Comparison of ENCODE assay signal across 8 mouse cellular contexts in the genomic region with DNA sequence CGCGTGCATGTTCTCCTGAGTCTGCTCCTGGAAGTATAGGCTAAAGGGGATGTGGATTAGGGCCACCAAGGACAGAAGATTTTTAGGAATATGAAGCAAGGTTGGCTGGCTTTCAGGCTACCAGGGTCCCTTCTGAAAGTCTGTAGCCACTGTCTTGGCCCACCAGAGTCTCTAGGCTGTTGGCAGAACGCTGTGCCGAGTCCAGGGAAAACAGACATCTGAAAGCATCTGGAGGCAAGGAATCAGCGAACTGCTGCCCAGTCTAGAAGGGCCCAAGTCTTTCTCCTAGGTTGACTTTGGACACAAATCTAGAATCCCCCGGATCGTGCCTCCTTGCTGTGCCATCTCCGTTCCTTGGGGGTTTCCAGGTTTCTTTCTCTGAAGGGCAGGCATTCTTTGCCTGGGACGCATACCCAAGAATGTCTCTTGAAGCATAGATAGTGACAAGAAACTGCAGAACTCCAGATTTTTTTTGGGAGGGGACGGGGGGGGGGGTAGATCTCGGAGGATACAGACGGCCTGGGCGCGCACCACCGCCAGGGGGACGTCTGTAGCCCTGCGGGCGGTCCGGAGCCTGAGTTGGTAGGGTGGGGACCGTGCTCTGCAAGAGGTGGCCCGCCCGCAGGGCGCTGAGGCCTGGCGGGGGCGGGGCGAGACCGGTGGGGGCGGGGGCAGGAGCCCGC. TPM values are rescaled to one million over a fixed set of nuclear protein-coding genes. Genes with fewer than 3 reads are reported as not detected.
DNase-seq lines count a peak whose midpoint lies in the region; ATAC-seq lines count a peak whose summit lies in the region.

No protein-coding gene starts in this region.

- H3K4me2 ChIP-seq in forebrain, embryonic 16.5 days (ENCODE audit: low read length) = peak overlapping the region; percentile 88
- peak overlapping the region; percentile 92 for H3K4me2 ChIP-seq in hindbrain, embryonic 12.5 days (replicated peaks)
- H3K4me2 ChIP-seq in midbrain, embryonic 15.5 days = peak overlapping the region; percentile 88

- ATAC-seq in forebrain, embryonic 16.5 days = peak; percentile 82
- ATAC-seq in hindbrain, embryonic 12.5 days (ENCODE audit: low FRiP score) = peak; percentile 76
- ATAC-seq in midbrain, embryonic 15.5 days (replicated peaks) = peak; percentile 70

- H3K4me1 ChIP-seq in forebrain, embryonic 16.5 days (replicated peaks; ENCODE audit: control insufficient read depth, insufficient read depth, low read length) = peaks cover 27% of the 10 kb centered on the region
- peaks cover 20% of the 10 kb centered on the region for H3K4me1 ChIP-seq in hindbrain, embryonic 12.5 days
- peaks cover 15% of the 10 kb centered on the region for H3K4me1 ChIP-seq in midbrain, embryonic 15.5 days

- H3K27me3 ChIP-seq in forebrain, embryonic 16.5 days (replicated peaks; ENCODE audit: control insufficient read depth, insufficient read depth, low read length) = no peaks in the 10 kb centered on the region
- H3K27me3 ChIP-seq in hindbrain, embryonic 12.5 days = no peaks in the 10 kb centered on the region
- H3K27me3 ChIP-seq in midbrain, embryonic 15.5 days (replicated peaks) = no peaks in the 10 kb centered on the region

- peak overlapping the region; percentile 66 for H3K27ac ChIP-seq in forebrain, embryonic 16.5 days (ENCODE audit: low read length)
- H3K27ac ChIP-seq in hindbrain, embryonic 12.5 days = peak overlapping the region; percentile 76
- H3K27ac ChIP-seq in midbrain, embryonic 15.5 days = peak overlapping the region; percentile 73

- 11% methylated on average over 17 of the region's 29 CpGs for WGBS in forebrain, embryonic 16.5 days
- 7% methylated on average over 27 of the region's 29 CpGs for WGBS in hindbrain, embryonic 12.5 days
- WGBS in midbrain, embryonic 15.5 days = 8% methylated on average over 27 of the region's 29 CpGs

- DNase-seq in B cell, adult 2 months = peak; percentile 55 to 57
- DNase-seq in adrenal gland, postnatal 14 days = peak; percentile 88
- DNase-seq in liver = peak; percentile 66
- peak; percentile 22 to 37 for DNase-seq in thymus, adult 18-20 months
- no peak for DNase-seq in left cerebral cortex, adult 9 months (ENCODE audit: low spot score in 2 of 2)

- peak overlapping the region; percentile 52 for H3K4me3 ChIP-seq in forebrain, embryonic 16.5 days (replicated peaks; ENCODE audit: low read length)
- peak overlapping the region; percentile 78 for H3K4me3 ChIP-seq in hindbrain, embryonic 12.5 days
- peak overlapping the region; percentile 95 for H3K4me3 ChIP-seq in midbrain, embryonic 15.5 days

- H3K36me3 ChIP-seq in forebrain, embryonic 16.5 days (ENCODE audit: control insufficient read depth, insufficient read depth) = no peaks in the 10 kb centered on the region
- H3K36me3 ChIP-seq in hindbrain, embryonic 12.5 days = no peaks in the 10 kb centered on the region
- no peaks in the 10 kb centered on the region for H3K36me3 ChIP-seq in midbrain, embryonic 15.5 days (replicated peaks)

- peaks cover 4% of the 10 kb centered on the region; the same call in 1 of the 2 replicates for H3K9me3 ChIP-seq in forebrain, embryonic 16.5 days (ENCODE audit: control insufficient read depth, low read length)
- H3K9me3 ChIP-seq in hindbrain, embryonic 12.5 days (replicated peaks) = no peaks in the 10 kb centered on the region
- H3K9me3 ChIP-seq in midbrain, embryonic 15.5 days = no peaks in the 10 kb centered on the region

- peak overlapping the region; percentile 82 for H3K9ac ChIP-seq in forebrain, embryonic 16.5 days (replicated peaks; ENCODE audit: low read depth, low read length)
- peak overlapping the region; percentile 81 for H3K9ac ChIP-seq in hindbrain, embryonic 12.5 days
- H3K9ac ChIP-seq in midbrain, embryonic 15.5 days = peak overlapping the region; percentile 93

RNA-seq across cellular contexts. Expression of a gene that starts 0.5 kb away (rescaled TPM):
- total RNA-seq in adrenal gland, postnatal 14 days (2021) = 8.6 and 9.0 TPM in 2 replicates
- 14.0 and 14.1 TPM in 2 replicates for polyA plus RNA-seq in forebrain, embryonic 16.5 days (2015; fragmentation: Nextera tagmentation; extraction: Ambion mirVana)
- 23.4 and 28.0 TPM in 2 replicates for polyA plus RNA-seq in hindbrain, embryonic 12.5 days (2016; fragmentation: Nextera tagmentation; extraction: Ambion mirVana)
- 9.9 and 11.5 TPM in 2 replicates for polyA plus RNA-seq in midbrain, embryonic 15.5 days (2015; fragmentation: Nextera tagmentation; extraction: Ambion mirVana)

RNA-seq across cellular contexts. Expression of a gene that starts 47.8 kb away (rescaled TPM):
- 268 and 288 TPM in 2 replicates for total RNA-seq in adrenal gland, postnatal 14 days (2021)
- 520 and 524 TPM in 2 replicates for polyA plus RNA-seq in forebrain, embryonic 16.5 days (2015; fragmentation: Nextera tagmentation; extraction: Ambion mirVana)
- 512 and 551 TPM in 2 replicates for polyA plus RNA-seq in hindbrain, embryonic 12.5 days (2016; fragmentation: Nextera tagmentation; extraction: Ambion mirVana)
- 548 and 569 TPM in 2 replicates for polyA plus RNA-seq in midbrain, embryonic 15.5 days (2015; fragmentation: Nextera tagmentation; extraction: Ambion mirVana)

Comparison
In these comparisons a context has a peak if more than half of its experiments do, and no peak if none do; other contexts are left out.
1. DNase-seq: peak in B cell, adult 2 months (2 of 2), adrenal gland, postnatal 14 days (single experiment), liver (single experiment) and thymus, adult 18-20 months (2 of 2); none in left cerebral cortex, adult 9 months (0 of 2).
2. Peak in every context shown above with its lines, with median percentiles within 50 percentile points of each other: ATAC-seq, H3K27ac ChIP-seq, H3K4me2 ChIP-seq, H3K4me3 ChIP-seq and H3K9ac ChIP-seq.